Mouse (Mus musculus) G1E (cell line): ENCODE results near the gene Tcte1. TPM values are rescaled to one million over a fixed set of nuclear protein-coding genes. Genes with fewer than 3 reads are reported as not detected.
A peak's percentile ranks its signal among the peaks of the same experiment; 100 is the strongest.

Source experiments
- ATAC-seq: 2 replicates; pipeline ENCODE4 v1.8.0; 2016; ENCODE audit warnings: mild to moderate bottlenecking; ENCODE audit not compliant: insufficient number of reproducible peaks, poor library complexity, low FRiP score, severe bottlenecking; ENCODE audit errors: extremely low read depth
- DNase-seq: peaks from one replicate; pipeline ENCODE4 v3.0.0; 2012; ENCODE audit warnings: low spot score
- H3K27me3 ChIP-seq: 2 replicates; pipeline ENCODE4 v1.6.1; 2012; ENCODE audit warnings: mild to moderate bottlenecking, low read length, inconsistent platforms; ENCODE audit not compliant: insufficient read depth
- H3K36me3 ChIP-seq: replicated peaks from 2 replicates; pipeline ENCODE3; 2012; ENCODE audit warnings: mild to moderate bottlenecking, inconsistent platforms
- H3K4me1 ChIP-seq: 2 replicates; pipeline ENCODE4 v1.6.1; 2012; ENCODE audit warnings: low read depth, low read length, inconsistent platforms, mixed read lengths; ENCODE audit not compliant: insufficient read depth
- H3K4me3 ChIP-seq: 2 replicates; pipeline ENCODE4 v1.5.1; 2012; ENCODE audit warnings: low read depth, mild to moderate bottlenecking, inconsistent platforms, low read length, moderate library complexity, mixed read lengths
- H3K9me3 ChIP-seq: replicated peaks from 2 replicates; pipeline ENCODE4 v1.6.1; 2012; ENCODE audit warnings: inconsistent platforms
- CTCF ChIP-seq: IDR thresholded peaks from 2 replicates; pipeline ENCODE4 v1.5.1; 2012; ENCODE audit warnings: low read depth, low read length, inconsistent platforms, mixed read lengths
- GATA1 ChIP-seq: IDR thresholded peaks from 2 replicates; pipeline ENCODE4 v1.6.1; 2012; ENCODE audit warnings: borderline replicate concordance, low read length, inconsistent platforms, mixed read lengths
- GATA2 ChIP-seq: IDR thresholded peaks from 2 replicates; pipeline ENCODE4 v1.6.1; 2012; ENCODE audit warnings: low read depth, low read length, inconsistent platforms, borderline replicate concordance
- POLR2AphosphoS5 ChIP-seq: IDR thresholded peaks from 2 replicates; pipeline ENCODE4 v1.6.1; 2012; ENCODE audit warnings: low read depth, low read length, inconsistent platforms; ENCODE audit not compliant: insufficient replicate concordance
- TAL1 ChIP-seq: conservative IDR thresholded peaks from 2 replicates; pipeline ENCODE4 v1.6.1; 2012; ENCODE audit warnings: low read depth, low read length, inconsistent platforms, mixed read lengths
- polyA plus RNA-seq: library from polyadenylated mRNA; stranded (reverse); fragments of >175 nt; gene quantifications from 2 replicates; pipeline ENCODE4 v1.2.3, GENCODE M21; 2012
- total RNA-seq, 2 experiments: library from RNA; stranded (forward) in 1 of 2; stranded (reverse) in 1 of 2; fragments of 200-1000 nt in 1 of 2; fragments of >200 nt in 1 of 2; fragmentation: Nextera tagmentation in 1 of 2; gene quantifications; 2 replicates each; pipeline ENCODE4 v1.2.3; 2014 to 2017

Tcte1 gene
- total and polyA plus RNA-seq, 3 experiments = not detected

DNA sequence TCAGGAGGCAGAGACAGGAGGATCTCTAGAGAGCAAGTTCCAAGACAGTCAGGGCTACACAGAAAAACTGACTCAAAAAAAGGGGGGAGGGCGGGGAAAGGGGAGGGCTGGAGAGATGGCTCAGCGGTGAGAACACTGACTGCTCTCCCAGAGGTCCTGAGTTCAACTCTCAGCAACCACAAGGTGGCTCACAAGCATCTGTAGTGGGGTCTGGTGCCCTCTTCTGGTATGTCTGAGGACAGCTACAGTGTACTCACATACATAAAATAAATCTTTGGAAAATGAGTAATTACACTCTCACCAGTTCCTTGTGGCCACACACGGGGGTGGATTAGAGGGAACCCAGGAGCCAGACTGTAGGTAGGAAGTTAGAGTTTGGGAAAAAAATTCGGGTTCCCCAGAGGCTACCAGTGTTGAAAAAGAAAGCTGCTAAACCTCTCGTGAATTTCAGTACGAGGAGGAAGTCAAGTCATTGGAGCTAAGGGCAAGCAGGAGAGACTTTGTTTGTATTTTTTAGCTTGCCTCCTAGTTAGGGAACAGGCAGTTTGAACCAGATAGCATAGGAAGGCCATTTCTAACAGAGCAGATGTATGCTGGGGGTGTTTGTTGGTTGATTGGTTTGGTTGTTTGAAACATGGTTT, 59.6 kb downstream of the Tcte1 start:
- Histone ChIP-seq H3K4me3 (no peak overlapping the region), H3K4me1 (peaks cover 77% of the 10 kb centered on the region), H3K36me3 (peaks cover 46% of the 10 kb centered on the region), H3K27me3 (no peaks in the 10 kb centered on the region; the same call in 1 of the 2 replicates), H3K9me3 (peaks cover 7% of the 10 kb centered on the region)
- ATAC-seq (no peak), DNase-seq (no peak)
- TF ChIP-seq CTCF (peak; percentile 24; the same call in 1 of the 2 replicates), GATA2 (no peak), POLR2AphosphoS5 (no peak), TAL1 (no peak), GATA1 (no peak)

DNA sequence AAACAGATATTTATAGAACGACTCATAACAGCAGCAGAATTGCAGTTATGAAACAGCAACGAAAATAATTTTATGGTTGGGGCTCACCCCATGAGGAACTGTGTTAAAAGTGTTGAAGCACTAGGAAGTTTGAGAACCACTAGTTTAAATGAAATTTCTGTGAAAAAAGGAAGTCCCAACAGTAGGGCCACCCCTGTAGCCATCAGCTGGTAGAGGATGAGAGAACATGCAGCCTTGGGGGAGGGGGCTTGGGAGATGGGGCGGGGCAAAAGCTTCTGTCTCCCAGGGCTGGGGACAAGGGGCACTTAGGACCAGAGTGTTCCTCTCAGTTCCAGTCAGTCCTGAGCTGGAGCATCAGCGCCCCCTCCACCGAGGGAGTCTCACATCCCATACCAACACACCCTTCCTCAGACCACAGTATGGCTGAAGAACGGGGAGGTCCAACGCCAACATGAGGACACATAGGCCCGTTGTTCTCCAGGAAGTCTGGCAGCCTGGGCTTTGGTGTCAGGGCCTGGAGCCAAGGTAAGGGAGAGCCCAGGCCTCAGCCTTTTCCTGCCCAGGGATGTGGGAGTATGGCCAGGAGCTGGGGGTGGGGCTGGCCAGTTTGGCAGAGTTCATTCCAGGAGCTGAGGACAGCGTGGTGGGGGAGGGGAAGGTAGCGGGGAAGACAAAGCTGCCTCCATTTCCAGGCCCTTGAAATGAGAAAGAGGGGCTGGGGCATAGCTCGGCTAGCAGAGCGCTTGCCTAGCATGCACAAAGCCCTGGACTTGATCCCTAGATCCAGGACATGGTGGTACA, 61.1 kb downstream of the Tcte1 start:
- TF ChIP-seq GATA1 (no peak), GATA2 (no peak), CTCF (no peak), TAL1 (no peak), POLR2AphosphoS5 (no peak)
- H3K36me3 ChIP-seq = peaks cover 60% of the 10 kb centered on the region
- peak overlapping the region; percentile 57; the same call in 1 of the 2 replicates for H3K4me3 ChIP-seq
- peaks cover 7% of the 10 kb centered on the region for H3K9me3 ChIP-seq
- DNase-seq (peak; percentile 68), ATAC-seq (no peak)
- H3K27me3 ChIP-seq = no peaks in the 10 kb centered on the region; the same call in 1 of the 2 replicates
- H3K4me1 ChIP-seq = peaks cover 74% of the 10 kb centered on the region

DNA sequence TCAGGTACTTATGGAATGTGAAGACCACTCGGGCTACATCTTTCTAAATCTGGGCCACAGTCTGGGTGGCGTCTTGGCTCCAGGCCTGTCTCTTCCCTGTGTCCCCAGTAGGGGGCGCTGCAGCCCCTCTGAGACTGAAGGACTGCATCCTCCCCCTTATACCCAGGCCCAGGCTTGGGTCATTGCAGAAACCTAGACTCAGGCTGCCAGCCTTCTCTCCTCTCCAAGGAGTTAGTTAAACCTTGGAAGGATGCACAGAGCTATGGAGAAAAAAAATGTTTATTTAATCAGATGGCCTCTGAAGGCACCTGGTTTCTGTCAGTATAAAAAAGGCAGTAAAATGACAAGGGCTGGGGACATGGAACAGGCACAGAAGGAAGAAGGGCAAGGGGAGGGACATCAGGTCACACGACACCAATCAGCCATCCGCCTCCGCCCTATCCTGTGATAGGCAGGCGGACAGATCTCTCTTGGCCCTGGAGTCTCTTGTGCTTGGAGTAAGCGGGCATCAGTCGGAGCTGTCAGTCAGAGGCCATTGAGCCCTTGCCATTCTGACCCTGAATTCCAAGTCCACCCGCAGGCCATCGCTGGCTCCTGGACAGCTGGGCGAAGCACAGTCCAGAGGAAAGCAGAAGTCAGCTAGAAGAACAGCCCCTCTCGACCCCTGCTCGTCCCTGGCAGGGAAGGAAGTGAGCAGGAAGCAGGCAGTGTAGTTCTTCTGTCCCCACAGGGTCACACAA, 61.9 kb downstream of the Tcte1 start:
- Histone ChIP-seq H3K27me3 (no peaks in the 10 kb centered on the region; the same call in 1 of the 2 replicates), H3K4me1 (peaks cover 73% of the 10 kb centered on the region), H3K9me3 (peaks cover 7% of the 10 kb centered on the region), H3K36me3 (peaks cover 64% of the 10 kb centered on the region), H3K4me3 (peak overlapping the region; percentile 57; the same call in 1 of the 2 replicates)
- peak; percentile 67 for DNase-seq
- TF ChIP-seq GATA1 (no peak), CTCF (peak; percentile 84), TAL1 (no peak), GATA2 (no peak), POLR2AphosphoS5 (no peak)
- no peak for ATAC-seq

DNA sequence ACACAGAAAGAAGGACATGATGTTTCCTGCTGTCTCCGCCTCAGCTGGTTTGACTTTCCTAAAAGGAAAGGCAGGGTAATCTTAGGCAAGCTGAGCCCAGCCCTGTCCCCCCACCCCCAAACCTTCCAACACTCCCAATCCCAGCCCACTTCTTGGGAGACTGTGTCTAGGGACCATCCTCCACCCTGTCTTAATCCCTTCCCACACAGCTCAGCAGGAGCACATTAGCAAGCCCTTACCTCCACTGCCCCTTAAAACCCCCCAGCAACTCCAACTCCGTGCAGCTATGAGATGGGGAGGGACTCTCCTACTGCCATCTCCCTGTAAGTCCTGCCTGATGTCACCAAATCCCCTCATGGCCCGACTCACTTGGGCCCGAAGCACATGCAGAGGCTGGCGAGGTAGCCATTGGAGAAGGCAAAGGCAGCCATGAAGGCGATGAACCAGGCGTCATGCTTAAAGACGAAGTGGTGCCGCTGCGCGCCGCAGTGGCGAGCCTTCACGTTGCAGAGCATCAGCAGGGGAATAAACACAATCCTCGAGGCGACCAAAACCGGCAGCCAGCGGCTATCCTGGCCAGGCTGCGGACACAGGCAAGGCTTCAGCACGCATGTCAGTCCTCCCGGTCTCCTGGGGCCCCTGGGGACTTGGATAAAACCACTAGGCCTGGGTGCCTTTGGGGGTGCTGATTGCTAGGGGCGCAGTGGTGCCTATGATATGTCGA, 62.7 kb downstream of the Tcte1 start:
- H3K4me1 ChIP-seq = peaks cover 75% of the 10 kb centered on the region
- H3K36me3 ChIP-seq = peaks cover 68% of the 10 kb centered on the region
- TF ChIP-seq TAL1 = no peak
- no peak for TF ChIP-seq POLR2AphosphoS5
- TF ChIP-seq GATA1 = no peak
- TF ChIP-seq GATA2 = no peak
- no peak for TF ChIP-seq CTCF
- DNase-seq = no peak
- no peak for ATAC-seq
- peaks cover 7% of the 10 kb centered on the region for H3K9me3 ChIP-seq
- H3K27me3 ChIP-seq = no peaks in the 10 kb centered on the region; the same call in 1 of the 2 replicates
- H3K4me3 ChIP-seq = peak overlapping the region; percentile 28; the same call in 1 of the 2 replicates

DNA sequence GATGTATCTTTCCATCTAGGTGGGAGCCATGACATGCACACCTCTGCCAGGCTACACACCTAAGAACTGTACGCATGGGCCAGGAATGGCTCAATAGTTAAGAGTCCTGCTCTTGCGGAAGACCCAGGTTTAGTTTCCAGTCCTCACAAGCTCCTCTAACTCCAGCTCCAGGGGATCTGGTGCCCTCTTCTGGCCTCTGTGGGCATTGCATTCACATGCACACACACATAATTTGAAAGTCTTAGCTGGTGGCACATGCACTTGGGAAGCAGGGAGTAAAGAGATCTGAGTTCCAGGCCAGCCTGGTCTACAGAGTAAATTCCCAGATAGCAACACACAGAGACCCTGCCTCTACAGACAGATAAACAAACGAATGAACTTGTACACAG, 63.2 kb downstream of the Tcte1 start:
- H3K4me3 ChIP-seq = no peak overlapping the region
- no peak for TF ChIP-seq GATA2
- TF ChIP-seq TAL1 = no peak
- TF ChIP-seq CTCF = peak; percentile 73
- TF ChIP-seq POLR2AphosphoS5 = no peak
- TF ChIP-seq GATA1 = no peak
- DNase-seq (no peak), ATAC-seq (no peak)
- H3K36me3 ChIP-seq = peaks cover 74% of the 10 kb centered on the region
- no peaks in the 10 kb centered on the region; the same call in 1 of the 2 replicates for H3K27me3 ChIP-seq
- H3K9me3 ChIP-seq = peaks cover 7% of the 10 kb centered on the region
- peaks cover 75% of the 10 kb centered on the region for H3K4me1 ChIP-seq

DNA sequence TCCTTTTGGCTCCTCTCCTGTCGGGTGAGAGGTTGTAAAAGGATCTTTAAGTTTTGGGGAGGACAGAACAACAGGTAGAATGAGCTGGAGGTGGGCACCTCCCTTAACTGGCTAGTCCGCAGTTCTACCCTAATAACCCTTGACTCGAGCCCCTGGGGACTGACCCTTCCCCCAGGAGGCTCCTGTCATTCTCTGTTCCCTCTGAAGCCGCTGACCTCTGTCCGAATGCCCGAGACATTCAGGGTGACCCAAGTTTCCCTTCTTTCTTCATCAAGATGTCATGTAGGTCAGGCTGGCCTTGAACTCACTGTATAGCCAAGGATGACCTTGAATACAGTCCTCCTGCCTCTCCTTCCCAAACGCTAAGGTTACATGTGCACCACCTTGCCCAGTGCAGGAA, 65.1 kb downstream of the Tcte1 start:
- H3K9me3 ChIP-seq = peaks cover 7% of the 10 kb centered on the region
- TF ChIP-seq CTCF (no peak), TAL1 (no peak), GATA1 (no peak), POLR2AphosphoS5 (no peak), GATA2 (no peak)
- DNase-seq (no peak), ATAC-seq (no peak)
- peaks cover 90% of the 10 kb centered on the region for H3K36me3 ChIP-seq
- H3K4me1 ChIP-seq = peaks cover 75% of the 10 kb centered on the region
- no peaks in the 10 kb centered on the region; the same call in 1 of the 2 replicates for H3K27me3 ChIP-seq
- H3K4me3 ChIP-seq = no peak overlapping the region
